ENCODE assay signal across 10 mouse cellular contexts in genomic region chr12:26733822-26734557, GRCm38 (mm10).
A peak's percentile ranks its signal among the peaks of the same experiment; 100 is the strongest.
DNase-seq lines count a peak whose midpoint lies in the region; ATAC-seq and TF ChIP-seq lines count a peak whose summit lies in the region.
"Had no signal": no experiment of that assay in that cellular context is flagged by ENCODE, and none has a peak within 500 bp of the region (broad histone marks: within the 10 kb centered on the region; RNA-seq: fewer than 3 reads in every experiment).

No protein-coding gene starts in this region.

- no peak overlapping the region for H3K4me3 ChIP-seq in limb, embryonic 14.5 days (replicated peaks; ENCODE audit: low read length)
- H3K4me3 ChIP-seq: stomach, embryonic 15.5 days had no signal

- peak; percentile 60; the same call in 1 of the 2 replicates for TF ChIP-seq CTCF in brain, embryonic 14.5 days (IDR thresholded peaks at IDR 0.05; ENCODE audit: borderline replicate concordance, extremely low read depth, insufficient read depth, insufficient read length)

- H3K9ac ChIP-seq in limb, embryonic 14.5 days (ENCODE audit: low read depth, low read length, severe bottlenecking): no peak overlapping the region
- H3K9ac ChIP-seq: stomach, embryonic 15.5 days had no signal

- H3K9me3 ChIP-seq in limb, embryonic 14.5 days (ENCODE audit: control insufficient read depth, low read length): 0 out of 2 replicates have a peak, but pooled peaks cover 3% of the 10 kb centered on the region
- H3K9me3 ChIP-seq: stomach, embryonic 15.5 days had no signal

- no peak for TF ChIP-seq POLR2A in brain, embryonic 14.5 days (IDR thresholded peaks at IDR 0.05; ENCODE audit: borderline replicate concordance, extremely low read depth, insufficient read depth, insufficient read length, poor library complexity, severe bottlenecking)
- TF ChIP-seq POLR2A in limb, embryonic 14.5 days (IDR thresholded peaks at IDR 0.05; ENCODE audit: borderline replicate concordance, extremely low read depth, insufficient read depth, insufficient read length): no peak

- no peaks in the 10 kb centered on the region for H3K27me3 ChIP-seq in limb, embryonic 14.5 days (ENCODE audit: control insufficient read depth, insufficient read depth, low read length)
- H3K27me3 ChIP-seq: stomach, embryonic 15.5 days had no signal

- H3K36me3 ChIP-seq in limb, embryonic 14.5 days (ENCODE audit: control insufficient read depth, insufficient read depth, low read length): no peaks in the 10 kb centered on the region
- H3K36me3 ChIP-seq: stomach, embryonic 15.5 days had no signal

- H3K27ac ChIP-seq in limb, embryonic 14.5 days (replicated peaks; ENCODE audit: low read depth, low read length): no peak overlapping the region
- H3K27ac ChIP-seq: stomach, embryonic 15.5 days had no signal

- 23% methylated on average over 4 of the region's 4 CpGs for WGBS in limb, embryonic 14.5 days

- H3K4me1 ChIP-seq in limb, embryonic 14.5 days (ENCODE audit: control insufficient read depth, insufficient read depth, low read length): no peaks in the 10 kb centered on the region
- H3K4me1 ChIP-seq: stomach, embryonic 15.5 days had no signal

- ATAC-seq in limb, embryonic 14.5 days (ENCODE audit: low FRiP score, low read depth): no peak

- DNase-seq in cerebellum, postnatal 10 days: peak; percentile 76 to 79
- no peak for DNase-seq in cerebellum, adult 9-10 months
- DNase-seq in brain, embryonic 14.5 days (ENCODE audit: low read depth): peak; percentile 92
- DNase-seq in forelimb bud, embryonic 11.5 days (ENCODE audit: low read depth, low spot score): peak; percentile 71
- DNase-seq in limb, embryonic 14.5 days (ENCODE audit: low spot score): peak; percentile 67
- DNase-seq in urinary bladder, adult 2 months (ENCODE audit: low spot score): no peak
- no peak for DNase-seq in layer of hippocampus, adult 18-20 months (ENCODE audit: low spot score in 2 of 2)
- no peak for DNase-seq in cerebellum, adult 9-11 months
- DNase-seq: liver had no signal

- H3K4me2 ChIP-seq in limb, embryonic 14.5 days (replicated peaks; ENCODE audit: low read depth, low read length, severe bottlenecking): no peak overlapping the region
- H3K4me2 ChIP-seq: stomach, embryonic 15.5 days had no signal

Comparison
In these comparisons a context has a peak if more than half of its experiments do, and no peak if none do; other contexts are left out.
1. DNase-seq: peak in cerebellum, postnatal 10 days (2 of 2), brain, embryonic 14.5 days (single experiment), forelimb bud, embryonic 11.5 days (single experiment) and limb, embryonic 14.5 days (single experiment); none in cerebellum, adult 9-10 months (single experiment), urinary bladder, adult 2 months (single experiment), layer of hippocampus, adult 18-20 months (0 of 2) and cerebellum, adult 9-11 months (single experiment).